Mouse (Mus musculus): ENCODE measurements around the gene Pm20d2. TPM values are rescaled to one million over a fixed set of nuclear protein-coding genes. Genes with fewer than 3 reads are reported as not detected.

Gene Pm20d2
- total RNA-seq (2014; rRNA removed) (3.6 and 4.4 TPM in 2 replicates), polyA plus RNA-seq (2012; rRNA removed) (7.3 and 8.6 TPM in 2 replicates)

DNA sequence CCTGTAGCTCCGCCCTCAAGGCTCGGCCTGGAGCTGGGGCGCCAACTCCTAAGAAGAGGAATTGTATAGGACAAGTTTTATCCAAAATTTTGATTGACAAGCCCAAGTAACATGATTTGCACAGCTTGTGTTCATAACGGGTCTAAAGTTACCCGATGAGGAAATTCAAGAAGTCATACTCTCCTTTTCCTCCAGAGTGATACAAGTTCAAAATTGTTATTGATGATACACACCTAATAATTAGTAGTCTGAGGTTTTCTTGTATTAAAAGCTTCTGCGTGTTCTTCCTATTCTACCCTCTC lies at the start of gene Pm20d2:
Gene Pm20d2 (minus strand): TSS at position 3 of the 302 bp plus-strand sequence.
- Histone ChIP-seq H3K4me3 (ENCODE audit: insufficient read depth, low read depth, low read length) (peak within 1 kb of the TSS; percentile 65), H3K36me3 (ENCODE audit: control insufficient read depth, insufficient read depth, low read length) (0 out of 2 replicates have a peak, but pooled peaks cover 2% of the 10 kb centered on the region), H3K9ac (ENCODE audit: low read depth, low read length) (peak within 1 kb of the TSS; percentile 86), H3K4me1 (ENCODE audit: control insufficient read depth, insufficient read depth, low read length) (no peaks in the 10 kb centered on the region), H3K27me3 (ENCODE audit: control insufficient read depth, insufficient read depth, low read length) (no peaks in the 10 kb centered on the region), H3K79me2 (ENCODE audit: control insufficient read depth, insufficient read depth, low read length) (no peaks in the 10 kb centered on the region), H3K27ac (replicated peaks; ENCODE audit: insufficient read depth, low read depth, low read length) (peak within 1 kb of the TSS; percentile 76)
- no peak for TF ChIP-seq POLR2A (IDR thresholded peaks at IDR 0.05; ENCODE audit: extremely low read depth, insufficient read depth, low read length)
- TF ChIP-seq CTCF (IDR thresholded peaks at IDR 0.05; ENCODE audit: low read depth, low read length): no peak
- no peak for DNase-seq (ENCODE audit: extremely low read depth, low read depth, low spot score)
- WGBS: 16% methylated on average over 6 of the region's 6 CpGs

DNA sequence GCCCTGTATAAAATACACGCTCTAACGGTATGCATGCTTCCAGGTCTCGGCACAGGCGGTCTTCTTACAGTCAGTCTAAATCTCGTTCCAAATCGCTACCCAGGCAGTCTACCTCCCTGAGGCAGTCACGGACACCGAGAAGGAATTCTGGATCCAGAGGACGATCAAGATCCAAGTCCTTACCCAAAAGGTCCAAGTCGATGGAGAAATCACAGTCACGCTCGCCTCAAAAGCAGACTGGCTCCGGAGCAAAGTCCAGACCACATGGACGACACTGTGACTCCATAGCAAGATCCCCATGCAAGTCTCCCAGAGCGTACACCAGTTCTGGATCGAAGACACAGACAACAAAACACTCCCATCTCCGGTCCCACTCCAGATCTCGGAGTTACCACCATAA lies 41.3 kb upstream of the Pm20d2 start:
- peak; percentile 65 for DNase-seq (ENCODE audit: extremely low read depth, low read depth, low spot score)
- H3K27ac ChIP-seq (replicated peaks; ENCODE audit: insufficient read depth, low read depth, low read length): no peak overlapping the region
- no peak for TF ChIP-seq POLR2A (IDR thresholded peaks at IDR 0.05; ENCODE audit: extremely low read depth, insufficient read depth, low read length)
- TF ChIP-seq CTCF (IDR thresholded peaks at IDR 0.05; ENCODE audit: low read depth, low read length): no peak
- no peak overlapping the region for H3K4me3 ChIP-seq (ENCODE audit: insufficient read depth, low read depth, low read length)
- H3K79me2 ChIP-seq (ENCODE audit: control insufficient read depth, insufficient read depth, low read length): no peaks in the 10 kb centered on the region
- no peak overlapping the region for H3K9ac ChIP-seq (ENCODE audit: low read depth, low read length)
- H3K36me3 ChIP-seq (ENCODE audit: control insufficient read depth, insufficient read depth, low read length): no peaks in the 10 kb centered on the region
- no peaks in the 10 kb centered on the region for H3K27me3 ChIP-seq (ENCODE audit: control insufficient read depth, insufficient read depth, low read length)
- H3K4me1 ChIP-seq (ENCODE audit: control insufficient read depth, insufficient read depth, low read length): peaks cover 3% of the 10 kb centered on the region; the same call in 1 of the 2 replicates
- 88% methylated on average over 18 of the region's 18 CpGs for WGBS

DNA sequence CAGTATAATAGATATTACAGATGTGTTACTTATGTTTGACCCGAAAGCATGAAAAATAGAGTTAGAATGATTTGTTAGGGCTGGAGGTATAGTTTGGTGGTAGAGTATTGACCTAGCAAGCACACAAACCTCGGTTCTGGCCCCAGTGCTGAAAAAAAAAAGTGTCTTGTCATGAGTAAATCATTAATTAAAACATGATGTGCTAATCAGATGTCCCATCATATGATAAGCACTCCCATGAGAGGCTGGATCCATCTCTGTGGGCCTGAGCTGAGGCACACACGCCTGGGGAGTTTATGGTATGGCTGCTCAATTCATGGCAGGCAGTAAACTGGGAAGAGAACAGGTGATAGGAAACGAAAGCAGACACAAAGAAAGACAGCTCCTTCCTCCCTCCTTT lies 40.1 kb upstream of the Pm20d2 start:
- H3K4me1 ChIP-seq (ENCODE audit: control insufficient read depth, insufficient read depth, low read length): peaks cover 3% of the 10 kb centered on the region; the same call in 1 of the 2 replicates
- DNase-seq (ENCODE audit: extremely low read depth, low read depth, low spot score): peak; percentile 83
- WGBS: 54% methylated on average over 4 of the region's 4 CpGs
- no peak overlapping the region for H3K9ac ChIP-seq (ENCODE audit: low read depth, low read length)
- H3K36me3 ChIP-seq (ENCODE audit: control insufficient read depth, insufficient read depth, low read length): no peaks in the 10 kb centered on the region
- no peaks in the 10 kb centered on the region for H3K27me3 ChIP-seq (ENCODE audit: control insufficient read depth, insufficient read depth, low read length)
- H3K79me2 ChIP-seq (ENCODE audit: control insufficient read depth, insufficient read depth, low read length): no peaks in the 10 kb centered on the region
- H3K4me3 ChIP-seq (ENCODE audit: insufficient read depth, low read depth, low read length): no peak overlapping the region
- no peak overlapping the region for H3K27ac ChIP-seq (replicated peaks; ENCODE audit: insufficient read depth, low read depth, low read length)
- TF ChIP-seq POLR2A (IDR thresholded peaks at IDR 0.05; ENCODE audit: extremely low read depth, insufficient read depth, low read length): no peak

DNA sequence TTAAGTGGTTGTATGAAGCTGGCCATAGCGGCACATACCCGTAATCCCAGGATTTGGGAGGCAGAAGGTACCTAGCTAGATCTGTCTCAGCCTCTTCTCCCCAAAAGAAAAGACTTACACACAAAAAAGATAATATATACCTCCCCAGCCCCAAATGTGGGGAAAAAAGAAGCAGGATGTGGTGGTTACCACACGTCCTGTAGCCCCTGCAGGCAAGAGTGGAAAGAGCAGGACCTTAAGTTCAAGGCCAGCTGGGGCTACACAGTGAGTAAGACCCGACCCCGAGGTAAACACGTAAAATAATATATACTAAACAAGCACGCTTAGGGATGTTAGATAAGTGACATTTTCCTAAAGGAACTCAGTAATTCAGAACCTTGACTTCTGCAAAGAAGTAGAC lies 37.6 kb upstream of the Pm20d2 start:
- Histone ChIP-seq H3K4me3 (ENCODE audit: insufficient read depth, low read depth, low read length) (no peak overlapping the region), H3K27ac (replicated peaks; ENCODE audit: insufficient read depth, low read depth, low read length) (no peak overlapping the region), H3K27me3 (ENCODE audit: control insufficient read depth, insufficient read depth, low read length) (no peaks in the 10 kb centered on the region), H3K9ac (ENCODE audit: low read depth, low read length) (no peak overlapping the region), H3K4me1 (ENCODE audit: control insufficient read depth, insufficient read depth, low read length) (peaks cover 3% of the 10 kb centered on the region), H3K36me3 (ENCODE audit: control insufficient read depth, insufficient read depth, low read length) (no peaks in the 10 kb centered on the region), H3K79me2 (ENCODE audit: control insufficient read depth, insufficient read depth, low read length) (no peaks in the 10 kb centered on the region)
- WGBS: 79% methylated on average over 7 of the region's 7 CpGs
- TF ChIP-seq POLR2A (IDR thresholded peaks at IDR 0.05; ENCODE audit: extremely low read depth, insufficient read depth, low read length): no peak
- no peak for TF ChIP-seq CTCF (IDR thresholded peaks at IDR 0.05; ENCODE audit: low read depth, low read length)
- DNase-seq (ENCODE audit: extremely low read depth, low read depth, low spot score): no peak

DNA sequence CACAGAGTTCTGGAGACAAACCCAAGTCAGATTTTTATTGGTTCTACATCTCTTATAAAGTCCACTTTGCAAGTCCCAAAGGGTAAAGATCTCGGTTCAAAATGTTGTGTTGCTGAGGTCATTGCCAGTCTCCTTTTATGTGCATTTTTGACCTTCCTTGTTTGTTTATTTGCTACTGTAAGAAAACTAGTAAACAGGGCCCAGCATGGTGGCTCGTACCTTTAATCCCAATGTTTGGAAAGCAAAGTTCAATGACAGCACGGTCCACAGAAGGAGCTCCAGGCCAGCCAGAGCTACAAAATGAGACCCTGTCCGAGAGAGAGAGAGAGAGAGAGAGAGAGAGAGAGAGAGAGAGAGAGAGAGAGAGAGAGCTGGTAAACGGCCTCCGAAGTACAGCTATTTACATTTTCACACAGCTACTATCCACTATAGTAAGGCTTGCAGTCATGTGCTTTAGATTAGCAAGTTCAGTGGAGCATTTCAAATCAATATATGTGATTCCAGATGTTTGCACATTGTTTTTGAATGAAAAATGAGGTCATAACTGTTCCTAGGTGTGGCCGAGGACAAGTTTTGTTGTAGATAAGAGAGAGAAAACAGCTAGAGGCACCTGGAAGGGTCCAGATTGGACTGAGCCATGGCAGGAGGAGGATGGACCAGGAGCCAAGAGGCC lies 34.6 kb upstream of the Pm20d2 start:
- TF ChIP-seq POLR2A (IDR thresholded peaks at IDR 0.05; ENCODE audit: extremely low read depth, insufficient read depth, low read length) (no peak), CTCF (IDR thresholded peaks at IDR 0.05; ENCODE audit: low read depth, low read length) (no peak)
- 16% methylated on average over 7 of the region's 7 CpGs for WGBS

DNA sequence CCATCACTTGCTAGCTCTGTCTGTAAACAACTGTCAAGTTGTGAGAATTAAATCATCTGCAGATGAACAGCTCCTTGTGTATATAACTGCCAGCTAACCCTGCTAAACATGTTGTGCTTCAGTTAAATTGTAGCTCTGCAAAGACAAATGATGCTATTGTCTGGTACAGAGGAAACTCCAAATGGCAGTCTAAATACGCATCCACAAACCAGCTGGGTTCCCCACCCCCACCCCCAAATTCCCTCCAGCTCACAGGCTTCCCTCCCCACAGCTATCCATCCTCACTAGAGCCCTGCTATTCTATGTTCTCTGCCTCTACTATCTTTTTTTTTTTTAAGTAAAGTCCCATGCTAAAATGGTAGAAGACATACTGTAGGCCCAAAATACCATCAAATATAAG lies 32.3 kb upstream of the Pm20d2 start:
- Histone ChIP-seq H3K4me1 (ENCODE audit: control insufficient read depth, insufficient read depth, low read length) (no peaks in the 10 kb centered on the region; the same call in 1 of the 2 replicates), H3K27ac (replicated peaks; ENCODE audit: insufficient read depth, low read depth, low read length) (no peak overlapping the region), H3K4me3 (ENCODE audit: insufficient read depth, low read depth, low read length) (no peak overlapping the region), H3K79me2 (ENCODE audit: control insufficient read depth, insufficient read depth, low read length) (no peaks in the 10 kb centered on the region), H3K27me3 (ENCODE audit: control insufficient read depth, insufficient read depth, low read length) (no peaks in the 10 kb centered on the region), H3K36me3 (ENCODE audit: control insufficient read depth, insufficient read depth, low read length) (no peaks in the 10 kb centered on the region), H3K9ac (ENCODE audit: low read depth, low read length) (no peak overlapping the region)
- 83% methylated on average over 1 of the region's 1 CpGs for WGBS
- no peak for TF ChIP-seq CTCF (IDR thresholded peaks at IDR 0.05; ENCODE audit: low read depth, low read length)
- no peak for TF ChIP-seq POLR2A (IDR thresholded peaks at IDR 0.05; ENCODE audit: extremely low read depth, insufficient read depth, low read length)
- DNase-seq (ENCODE audit: extremely low read depth, low read depth, low spot score): no peak

More for the DNA sequence above, 34.6 kb upstream of the Pm20d2 start:
- H3K9ac ChIP-seq (ENCODE audit: low read depth, low read length): no peak overlapping the region
- H3K79me2 ChIP-seq (ENCODE audit: control insufficient read depth, insufficient read depth, low read length): no peaks in the 10 kb centered on the region
- no peak overlapping the region for H3K4me3 ChIP-seq (ENCODE audit: insufficient read depth, low read depth, low read length)
- peak; percentile 73 for DNase-seq (ENCODE audit: extremely low read depth, low read depth, low spot score)
- H3K27ac ChIP-seq (replicated peaks; ENCODE audit: insufficient read depth, low read depth, low read length): no peak overlapping the region
- no peaks in the 10 kb centered on the region for H3K27me3 ChIP-seq (ENCODE audit: control insufficient read depth, insufficient read depth, low read length)
- no peaks in the 10 kb centered on the region; the same call in 1 of the 2 replicates for H3K4me1 ChIP-seq (ENCODE audit: control insufficient read depth, insufficient read depth, low read length)
- H3K36me3 ChIP-seq (ENCODE audit: control insufficient read depth, insufficient read depth, low read length): no peaks in the 10 kb centered on the region

All from liver, adult 2 months (tissue).